Mouse (Mus musculus) stomach, embryonic 16.5 days (tissue): Measurements from ENCODE around the gene C8b. TPM values are rescaled to one million over a fixed set of nuclear protein-coding genes. Genes with fewer than 3 reads are reported as not detected.

ENCODE experiments used
- ATAC-seq: fragments of 200-750 bp; cut with Nextera tagmentation; 2 replicates; pipeline ENCODE4 v1.8.0; 2017; ENCODE audit warnings: moderate number of reproducible peaks, moderate TSS enrichment; ENCODE audit not compliant: insufficient read depth, low FRiP score
- H3K27ac ChIP-seq: fragments of 300-500 bp; sonication (generic); 2 replicates; pipeline ENCODE4 v1.5.1; 2014; ENCODE audit warnings: low read length
- H3K27me3 ChIP-seq: fragments of 300-500 bp; sonication (generic); 2 replicates; pipeline ENCODE4 v1.6.1; 2014; ENCODE audit warnings: low read length, control low read depth, mixed read lengths; ENCODE audit not compliant: control insufficient read depth, insufficient read depth
- H3K36me3 ChIP-seq: fragments of 300-500 bp; sonication (generic); 2 replicates; pipeline ENCODE4 v1.6.1; 2014; ENCODE audit warnings: low read length; ENCODE audit not compliant: control insufficient read depth, insufficient read depth
- H3K4me1 ChIP-seq: fragments of 300-500 bp; sonication (generic); 2 replicates; pipeline ENCODE4 v1.6.1; 2014; ENCODE audit warnings: low read length, control low read depth, mixed read lengths; ENCODE audit not compliant: control insufficient read depth, insufficient read depth
- H3K4me2 ChIP-seq: fragments of 300-500 bp; sonication (generic); 2 replicates; pipeline ENCODE4 v1.6.1; 2014; ENCODE audit warnings: low read depth, low read length, mixed read lengths
- H3K4me3 ChIP-seq: fragments of 300-500 bp; sonication (generic); replicated peaks from 2 replicates; pipeline ENCODE4 v1.5.1; 2014; ENCODE audit warnings: mild to moderate bottlenecking, low read length
- H3K9ac ChIP-seq: fragments of 300-500 bp; sonication (generic); 2 replicates; pipeline ENCODE4 v1.6.1; 2014; ENCODE audit warnings: low read length
- H3K9me3 ChIP-seq: fragments of 300-500 bp; sonication (generic); replicated peaks from 2 replicates; pipeline ENCODE4 v1.6.1; 2016; ENCODE audit warnings: low read length, control low read depth; ENCODE audit not compliant: control insufficient read depth
- whole genome bisulfite sequencing: fragments of 180-500 bp; shearing (Covaris S2); extraction: QIAGEN DNeasy Blood & Tissue Kit; methylation state at CpG from one replicate; pipeline ENCODE4 v1.1.7; 2014; 5-methylcytosine and 5-hydroxymethylcytosine counted together
- polyA plus RNA-seq: library from polyadenylated mRNA; unstranded; fragments of >200 nt; fragmentation: Nextera tagmentation; extraction: Ambion mirVana; gene quantifications from 2 replicates; pipeline ENCODE4 v1.2.1, GENCODE M21; 2015

Gene C8b
- polyA plus RNA-seq, 1 experiment from 2014 or later = 2.1 TPM

GRCm38 (mm10) chr4:104798951-104799350 lies 32.8 kb downstream of the C8b start:
- 85% methylated on average over 9 of the region's 9 CpGs for WGBS
- Histone ChIP-seq H3K27me3 (no peaks in the 10 kb centered on the region), H3K4me3 (no peak overlapping the region), H3K9me3 (no peaks in the 10 kb centered on the region), H3K36me3 (no peaks in the 10 kb centered on the region), H3K27ac (no peak overlapping the region), H3K4me2 (no peak overlapping the region), H3K4me1 (no peaks in the 10 kb centered on the region), H3K9ac (no peak overlapping the region)
- no peak for ATAC-seq

GRCm38 (mm10) chr4:104801625-104802024 lies 35.5 kb downstream of the C8b start:
- no peak overlapping the region for H3K4me3 ChIP-seq
- H3K4me1 ChIP-seq = no peaks in the 10 kb centered on the region
- H3K27ac ChIP-seq = no peak overlapping the region
- H3K9ac ChIP-seq = no peak overlapping the region
- no peak overlapping the region for H3K4me2 ChIP-seq
- no peaks in the 10 kb centered on the region for H3K36me3 ChIP-seq
- 87% methylated on average over 3 of the region's 3 CpGs for WGBS
- no peak for ATAC-seq
- no peaks in the 10 kb centered on the region for H3K9me3 ChIP-seq
- H3K27me3 ChIP-seq = no peaks in the 10 kb centered on the region

DNA sequence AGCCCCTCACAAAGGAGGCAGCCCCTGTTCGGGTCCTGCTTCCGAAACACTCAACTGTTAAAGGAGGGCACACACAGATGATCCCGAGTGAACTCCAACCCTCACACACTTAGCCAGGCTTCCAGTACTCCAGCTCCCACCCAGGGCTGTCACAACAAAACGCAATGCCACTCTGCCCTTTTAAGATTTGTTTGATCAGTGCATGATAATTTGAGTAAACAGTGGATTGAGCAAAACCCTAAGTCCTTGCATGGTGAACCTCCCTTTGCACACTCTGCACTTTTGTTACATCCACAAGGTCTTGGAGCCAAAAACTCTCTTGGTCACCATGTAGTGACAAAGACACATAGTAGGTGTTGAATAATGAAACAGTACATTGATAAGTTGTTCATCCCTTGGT lies 38.0 kb downstream of the C8b start:
- H3K36me3 ChIP-seq = no peaks in the 10 kb centered on the region
- 54% methylated on average over 4 of the region's 4 CpGs for WGBS
- no peaks in the 10 kb centered on the region for H3K9me3 ChIP-seq
- no peak overlapping the region for H3K27ac ChIP-seq
- ATAC-seq = no peak
- H3K27me3 ChIP-seq = no peaks in the 10 kb centered on the region
- H3K4me2 ChIP-seq = no peak overlapping the region
- H3K9ac ChIP-seq = no peak overlapping the region
- no peak overlapping the region for H3K4me3 ChIP-seq
- no peaks in the 10 kb centered on the region for H3K4me1 ChIP-seq

DNA sequence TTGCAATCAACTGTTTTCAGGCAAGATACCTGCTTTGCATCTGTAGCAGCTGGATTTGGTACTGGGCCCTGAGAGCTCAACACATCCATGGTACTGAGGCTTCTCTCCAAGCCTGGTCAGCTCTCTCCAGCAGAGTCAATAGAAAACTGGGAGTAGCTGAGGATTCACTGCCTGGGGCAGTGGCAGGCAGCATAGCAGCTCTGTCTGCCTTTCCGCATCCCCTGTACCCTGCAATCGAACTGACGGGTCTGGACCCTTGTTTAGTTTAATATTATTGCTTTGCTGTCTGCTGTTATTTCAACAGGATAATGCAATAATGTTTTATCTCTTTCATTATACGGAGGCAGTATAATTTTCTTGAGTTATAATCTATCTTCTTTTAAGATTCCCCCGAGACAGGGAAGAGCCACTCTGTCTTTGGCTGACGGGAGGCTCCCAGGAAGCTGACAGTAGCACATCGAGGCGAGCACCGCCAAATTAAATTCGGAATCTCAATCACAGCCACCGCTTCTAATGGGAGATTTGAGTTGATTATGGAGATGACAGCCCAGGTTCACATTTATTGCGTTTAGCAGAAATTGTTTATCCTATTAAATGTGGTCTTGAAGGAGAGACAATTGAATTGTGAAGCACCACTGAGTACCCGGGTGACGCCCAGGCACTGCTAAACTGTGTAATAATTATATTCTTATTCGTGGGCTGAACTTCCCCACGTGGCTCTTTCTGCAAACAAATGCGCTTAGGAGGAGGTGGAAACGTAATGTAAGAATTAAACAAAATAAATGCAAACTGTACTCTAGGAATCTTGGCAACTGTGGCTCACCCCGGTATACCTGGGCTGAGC lies 39.5 kb downstream of the C8b start:
- Histone ChIP-seq H3K9ac (no peak overlapping the region), H3K4me2 (no peak overlapping the region), H3K4me1 (no peaks in the 10 kb centered on the region), H3K36me3 (no peaks in the 10 kb centered on the region), H3K4me3 (no peak overlapping the region), H3K27me3 (no peaks in the 10 kb centered on the region), H3K9me3 (no peaks in the 10 kb centered on the region), H3K27ac (no peak overlapping the region)
- no peak for ATAC-seq
- 69% methylated on average over 19 of the region's 19 CpGs for whole genome bisulfite sequencing

DNA sequence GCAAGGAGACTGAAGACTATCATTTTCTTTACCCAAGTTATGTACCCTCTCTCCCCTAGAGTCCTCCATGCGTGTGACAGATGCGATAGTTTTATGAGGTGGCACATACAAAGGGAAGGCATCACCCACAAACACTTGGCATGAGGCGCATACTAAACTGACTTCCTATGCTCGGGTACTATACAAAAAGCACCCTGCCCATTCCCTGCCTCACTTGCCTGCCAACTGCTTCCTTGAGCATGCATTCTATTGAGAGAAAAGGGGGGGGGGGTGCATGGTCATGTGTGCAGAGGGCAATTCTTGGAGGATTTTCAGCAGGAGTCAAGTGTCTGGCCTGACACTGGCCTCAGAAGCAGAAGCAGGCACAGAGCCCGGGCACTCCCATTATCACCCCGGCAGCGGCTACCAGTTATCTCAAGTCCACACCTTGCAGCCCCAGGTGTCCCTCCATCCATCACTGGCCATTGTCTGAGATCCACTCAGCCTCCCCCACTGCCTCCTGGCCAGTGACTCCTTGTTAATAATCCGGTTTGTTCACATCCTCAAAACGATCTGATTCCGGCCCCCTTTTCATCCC lies 44.7 kb downstream of the C8b start:
- 50% methylated on average over 10 of the region's 10 CpGs for WGBS
- H3K4me2 ChIP-seq = no peak overlapping the region
- no peaks in the 10 kb centered on the region for H3K36me3 ChIP-seq
- H3K27me3 ChIP-seq = no peaks in the 10 kb centered on the region
- H3K4me1 ChIP-seq = no peaks in the 10 kb centered on the region
- H3K9ac ChIP-seq = no peak overlapping the region
- no peak overlapping the region for H3K27ac ChIP-seq
- no peak overlapping the region for H3K4me3 ChIP-seq
- ATAC-seq = no peak
- H3K9me3 ChIP-seq = no peaks in the 10 kb centered on the region

DNA sequence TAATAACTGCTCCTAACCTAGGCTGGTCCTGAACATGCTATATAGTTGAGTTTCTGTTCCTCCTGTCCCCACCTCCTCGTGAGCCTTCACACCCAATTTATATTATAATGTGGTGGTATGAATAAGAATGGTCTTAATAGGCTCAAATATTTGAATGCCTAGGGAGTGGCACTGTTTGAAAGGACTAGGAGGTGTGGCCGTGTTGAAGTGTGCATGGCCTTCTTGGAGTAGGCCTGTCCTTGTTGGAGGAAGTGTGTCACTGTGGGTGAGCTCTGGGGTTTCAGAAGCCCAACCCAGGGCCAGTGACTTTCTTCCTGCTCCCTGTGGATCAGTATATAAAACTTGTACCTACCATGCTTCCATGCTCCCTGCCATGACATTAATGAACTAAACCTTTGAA lies 47.5 kb downstream of the C8b start:
- Histone ChIP-seq H3K27ac (no peak overlapping the region), H3K9ac (no peak overlapping the region), H3K4me2 (no peak overlapping the region), H3K4me1 (no peaks in the 10 kb centered on the region), H3K27me3 (no peaks in the 10 kb centered on the region), H3K4me3 (no peak overlapping the region), H3K36me3 (no peaks in the 10 kb centered on the region), H3K9me3 (no peaks in the 10 kb centered on the region)
- ATAC-seq = no peak
- 65% methylated on average over 2 of the region's 2 CpGs for WGBS

DNA sequence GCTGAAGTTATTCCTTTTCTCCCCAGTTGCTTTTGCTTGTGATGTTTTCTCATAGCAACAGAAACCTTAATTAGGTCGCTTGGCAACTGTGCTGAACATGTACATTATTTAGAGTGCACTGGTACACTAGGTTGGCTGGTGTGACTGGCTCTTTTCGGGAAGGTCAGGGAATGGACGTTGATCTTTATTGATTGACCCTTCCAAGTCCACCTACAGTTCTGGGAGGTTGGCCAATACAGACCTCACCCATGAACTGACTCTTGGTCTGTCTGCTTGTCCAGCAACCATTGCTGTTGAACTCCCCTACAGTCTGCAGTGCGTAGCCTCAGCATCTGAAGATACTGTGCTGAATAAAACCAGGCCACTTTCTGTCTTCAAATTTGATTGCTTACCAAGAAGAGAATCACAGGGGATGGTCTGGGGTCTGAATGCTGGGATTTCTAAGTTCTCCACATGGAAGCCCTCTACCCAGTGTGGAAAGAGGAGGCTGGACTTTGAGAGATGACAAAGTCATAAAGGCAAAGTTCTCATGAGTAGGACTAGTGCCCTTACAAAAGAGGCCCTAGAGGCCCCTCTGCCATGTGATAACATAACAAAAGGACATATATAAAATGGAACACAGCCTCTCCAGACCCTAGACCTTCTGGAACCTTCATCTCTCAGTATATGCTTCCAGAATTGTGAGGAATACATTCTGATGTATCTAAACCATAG lies 50.6 kb downstream of the C8b start:
- no peaks in the 10 kb centered on the region for H3K4me1 ChIP-seq
- H3K4me3 ChIP-seq = no peak overlapping the region
- ATAC-seq = no peak
- H3K36me3 ChIP-seq = no peaks in the 10 kb centered on the region
- no peak overlapping the region for H3K9ac ChIP-seq
- no peaks in the 10 kb centered on the region for H3K9me3 ChIP-seq
- WGBS = 78% methylated on average over 4 of the region's 4 CpGs
- H3K4me2 ChIP-seq = no peak overlapping the region
- H3K27me3 ChIP-seq = no peaks in the 10 kb centered on the region
- no peak overlapping the region for H3K27ac ChIP-seq

GRCm38 (mm10) chr4:104817509-104817908 lies 51.4 kb downstream of the C8b start:
- H3K27me3 ChIP-seq = no peaks in the 10 kb centered on the region
- ATAC-seq = no peak
- H3K27ac ChIP-seq = no peak overlapping the region
- no peak overlapping the region for H3K9ac ChIP-seq
- no peak overlapping the region for H3K4me3 ChIP-seq
- no peak overlapping the region for H3K4me2 ChIP-seq
- no peaks in the 10 kb centered on the region for H3K4me1 ChIP-seq
- no peaks in the 10 kb centered on the region for H3K9me3 ChIP-seq
- 44% methylated on average over 2 of the region's 2 CpGs for whole genome bisulfite sequencing
- no peaks in the 10 kb centered on the region for H3K36me3 ChIP-seq

GRCm38 (mm10) chr4:104818986-104819385 lies 52.9 kb downstream of the C8b start:
- Histone ChIP-seq H3K36me3 (no peaks in the 10 kb centered on the region), H3K4me2 (no peak overlapping the region), H3K9me3 (no peaks in the 10 kb centered on the region), H3K4me3 (no peak overlapping the region), H3K4me1 (no peaks in the 10 kb centered on the region), H3K9ac (no peak overlapping the region), H3K27me3 (no peaks in the 10 kb centered on the region), H3K27ac (no peak overlapping the region)
- 70% methylated on average over 4 of the region's 4 CpGs for WGBS
- no peak for ATAC-seq
